In genomic region chr16:18426215-18426791, GRCm38 (mm10) we compare ENCODE assay signal across 8 mouse cellular contexts. TPM values are rescaled to one million over a fixed set of nuclear protein-coding genes. Genes with fewer than 3 reads are reported as not detected.
A peak's percentile ranks its signal among the peaks of the same experiment; 100 is the strongest.
DNase-seq lines count a peak whose midpoint lies in the region; ATAC-seq and TF ChIP-seq lines count a peak whose summit lies in the region.

TSS of gene Txnrd2 (plus strand) at chr16:18426384.

- TF ChIP-seq CTCF in hindbrain, postnatal 0 days (IDR thresholded peaks at IDR 0.05; ENCODE audit: low read depth) = peak; percentile 51

- H3K4me3 ChIP-seq in hindbrain, postnatal 0 days (ENCODE audit: low read length) = peak within 1 kb of the TSS; percentile 92

- intact Hi-C loops in left cerebral cortex, postnatal 10 days (cut with DNase I) = no loop called here

- peak; percentile 85 for ATAC-seq in hindbrain, postnatal 0 days
- ATAC-seq in megakaryocyte progenitor cell, adult 5-6 weeks (replicated peaks; ENCODE audit: poor library complexity) = peak; percentile 64

- no peaks in the 10 kb centered on the region for H3K27me3 ChIP-seq in hindbrain, postnatal 0 days (ENCODE audit: insufficient read depth, low read length)

- peak within 1 kb of the TSS; percentile 82 for H3K4me2 ChIP-seq in hindbrain, postnatal 0 days (ENCODE audit: low read depth, low read length)

- H3K27ac ChIP-seq in hindbrain, postnatal 0 days = peak within 1 kb of the TSS; percentile 84

- peaks cover 15% of the 10 kb centered on the region for H3K4me1 ChIP-seq in hindbrain, postnatal 0 days (ENCODE audit: insufficient read depth, low read length)

- H3K36me3 ChIP-seq in hindbrain, postnatal 0 days (ENCODE audit: insufficient read depth, low read length) = no peaks in the 10 kb centered on the region

- peak within 1 kb of the TSS; percentile 94 for H3K9ac ChIP-seq in hindbrain, postnatal 0 days (replicated peaks; ENCODE audit: low read length)

- WGBS in hindbrain, postnatal 0 days = under 1% methylated on average over 51 of the region's 52 CpGs

- H3K9me3 ChIP-seq in hindbrain, postnatal 0 days (ENCODE audit: low read length) = no peaks in the 10 kb centered on the region

- peak; percentile 69 for DNase-seq in T-cell, adult 2 months (ENCODE audit: low spot score)
- peak; percentile 57 to 70 for DNase-seq in cerebellum, postnatal 4 days (ENCODE audit: low spot score in 2 of 2)
- peak; percentile 62 to 74 for DNase-seq in gastrocnemius, adult 8-10 months (ENCODE audit: low spot score in 2 of 2)
- DNase-seq in hindbrain, postnatal 0 days (ENCODE audit: low spot score) = peak; percentile 71
- peak; percentile 65 to 91 for DNase-seq in left cerebral cortex, postnatal 10 days (ENCODE audit: extremely low spot score in 1 of 2, low spot score in 2 of 2)
- DNase-seq in right cerebral cortex, postnatal 10 days (ENCODE audit: low spot score in 2 of 2) = peak; percentile 85 to 87
- DNase-seq in urinary bladder, postnatal 25 days (ENCODE audit: low spot score) = peak; percentile 85

RNA-seq across cellular contexts. Expression of gene Txnrd2, which starts in this region (rescaled TPM):
- total RNA-seq in gastrocnemius, adult 8-10 months (2022) = 10 to 100 TPM; 17.2 to 23.5 (median 21.3) TPM
- 17.9 and 23.1 TPM in 2 replicates for total RNA-seq in hindbrain, postnatal 0 days (2014; rRNA removed)
- 37.6 and 41.8 TPM in 2 replicates for polyA plus RNA-seq in hindbrain, postnatal 0 days (2015; fragmentation: Nextera tagmentation; extraction: Ambion mirVana)
- 10 to 100 TPM; 24.1 to 27.4 TPM for total RNA-seq in left cerebral cortex, postnatal 10 days (2021)
- 14.3 and 23.0 TPM in 2 replicates for total RNA-seq in megakaryocyte progenitor cell, adult 5-6 weeks (2015)
- 12.5 and 20.6 TPM in 2 replicates for total RNA-seq in megakaryocyte progenitor cell, adult 5-6 weeks (2017)

Comparison
In these comparisons a context has a peak if more than half of its experiments do, and no peak if none do; other contexts are left out.
1. Peak in every context shown above with its lines: DNase-seq, ATAC-seq, H3K4me3 ChIP-seq and H3K27ac ChIP-seq.